Mouse (Mus musculus) thymus, adult 2 months (tissue): ENCODE measurements around the gene Ubr1. TPM values are rescaled to one million over a fixed set of nuclear protein-coding genes. Genes with fewer than 3 reads are reported as not detected.
"Not testable (repeated sequence)": the region's sequence is repeated elsewhere in the genome, so short reads cannot be mapped to it uniquely, and the experiment has no call there.

Experiments
- DNase-seq: peaks from one replicate; pipeline ENCODE4 v3.0.0; 2021
- H3K27ac ChIP-seq: fragments of 200-500 bp; 2 replicates; pipeline ENCODE4 v1.5.1; 2012; ENCODE audit warnings: low read length, control low read depth; ENCODE audit not compliant: control insufficient read depth, insufficient read depth
- H3K27me3 ChIP-seq: fragments of 200-500 bp; 2 replicates; pipeline ENCODE4 v1.6.1; 2012; ENCODE audit warnings: mild to moderate bottlenecking, low read length, moderate library complexity, mixed read lengths; ENCODE audit not compliant: control insufficient read depth, insufficient read depth
- H3K36me3 ChIP-seq: fragments of 200-500 bp; 2 replicates; pipeline ENCODE4 v1.6.1; 2012; ENCODE audit warnings: mild to moderate bottlenecking, low read length, moderate library complexity; ENCODE audit not compliant: control insufficient read depth, insufficient read depth
- H3K4me1 ChIP-seq: fragments of 200-500 bp; replicated peaks from 2 replicates; pipeline ENCODE4 v1.6.1; 2012; ENCODE audit warnings: low read length; ENCODE audit not compliant: control insufficient read depth, insufficient read depth
- H3K4me3 ChIP-seq: fragments of 200-500 bp; 2 replicates; pipeline ENCODE4 v1.5.1; 2012; ENCODE audit warnings: mild to moderate bottlenecking, low read length, control low read depth, moderate library complexity; ENCODE audit not compliant: control insufficient read depth, insufficient read depth
- CTCF ChIP-seq: fragments of 200-500 bp; IDR thresholded peaks from 2 replicates; pipeline ENCODE4 v1.5.1; 2012; ENCODE audit warnings: mild to moderate bottlenecking, control low read depth, low read length, moderate library complexity, borderline replicate concordance; ENCODE audit not compliant: control insufficient read depth, poor library complexity, insufficient read depth; ENCODE audit errors: extremely low read depth
- POLR2A ChIP-seq: fragments of 200-500 bp; IDR thresholded peaks from 2 replicates; pipeline ENCODE4 v1.6.1; 2012; ENCODE audit warnings: mild to moderate bottlenecking, low read length, control low read depth, moderate library complexity; ENCODE audit not compliant: control insufficient read depth, poor library complexity, insufficient read depth; ENCODE audit errors: extremely low read depth
- WGBS: fragments of 180-500 bp; shearing (Covaris S2); methylation state at CpG from one replicate; pipeline ENCODE4 v1.1.7; 2018; 5-methylcytosine and 5-hydroxymethylcytosine counted together
- polyA plus RNA-seq: library from polyadenylated mRNA; depleted of rRNA; stranded (reverse); fragments of >200 nt; gene quantifications from 2 replicates; pipeline ENCODE4 v1.2.3, GENCODE M21; 2012

Ubr1 gene
- polyA plus RNA-seq, 1 experiment = 60.3 TPM

GRCm38 (mm10) chr2:121008664-121009007 is 38.1 kb upstream of the Ubr1 start:
- no peak for DNase-seq
- Histone ChIP-seq H3K4me1 (peaks cover 2% of the 10 kb centered on the region; the same call in 1 of the 2 replicates), H3K27ac (peak overlapping the region; percentile 15; the same call in 1 of the 2 replicates), H3K4me3 (peak overlapping the region; percentile 76), H3K27me3 (no peaks in the 10 kb centered on the region), H3K36me3 (peaks cover 11% of the 10 kb centered on the region)
- under 1% methylated on average over 12 of the region's 12 CpGs for WGBS
- no peak for TF ChIP-seq POLR2A
- TF ChIP-seq CTCF = no peak

- peak within 1 kb of the TSS; percentile 15; the same call in 1 of the 2 replicates for H3K27ac ChIP-seq
- no peaks in the 10 kb centered on the region for H3K27me3 ChIP-seq
- peak within 1 kb of the TSS; percentile 76 for H3K4me3 ChIP-seq
- peaks cover 2% of the 10 kb centered on the region; the same call in 1 of the 2 replicates for H3K4me1 ChIP-seq
- TF ChIP-seq POLR2A (peak; percentile 54; the same call in 1 of the 2 replicates), CTCF (no peak)
- H3K36me3 ChIP-seq = peaks cover 7% of the 10 kb centered on the region
- DNase-seq = peak; percentile 88
- 4% methylated on average over 34 of the region's 34 CpGs for WGBS
Measured at GRCm38 (mm10) chr2:121007925-121008663, 37.6 kb upstream of the Ubr1 start, which contains the start of gene Ccndbp1. Ccndbp1 (plus strand) TSS chr2:121008403.

GRCm38 (mm10) chr2:121006986-121007385 is 36.5 kb upstream of the Ubr1 start:
- no peak for DNase-seq
- H3K4me3 ChIP-seq = no peak overlapping the region
- H3K27ac ChIP-seq = no peak overlapping the region
- H3K27me3 ChIP-seq = no peaks in the 10 kb centered on the region
- H3K4me1 ChIP-seq = peaks cover 2% of the 10 kb centered on the region; the same call in 1 of the 2 replicates
- WGBS = 91% methylated on average over 1 of the region's 1 CpGs
- TF ChIP-seq POLR2A = no peak
- TF ChIP-seq CTCF = no peak
- H3K36me3 ChIP-seq = no peaks in the 10 kb centered on the region; the same call in 1 of the 2 replicates

GRCm38 (mm10) chr2:121004018-121004811 is 33.7 kb upstream of the Ubr1 start:
- H3K36me3 ChIP-seq = no peaks in the 10 kb centered on the region
- no peak overlapping the region for H3K4me3 ChIP-seq
- H3K27ac ChIP-seq = no peak overlapping the region
- H3K4me1 ChIP-seq = no peaks in the 10 kb centered on the region
- no peak for DNase-seq
- no peaks in the 10 kb centered on the region for H3K27me3 ChIP-seq
- TF ChIP-seq CTCF (no peak), POLR2A (no peak)
- WGBS = 93% methylated on average over 7 of the region's 7 CpGs

GRCm38 (mm10) chr2:121003586-121003985 is 33.1 kb upstream of the Ubr1 start:
- Histone ChIP-seq H3K4me3 (no peak overlapping the region), H3K27ac (no peak overlapping the region), H3K36me3 (no peaks in the 10 kb centered on the region), H3K4me1 (no peaks in the 10 kb centered on the region), H3K27me3 (no peaks in the 10 kb centered on the region)
- 86% methylated on average over 2 of the region's 2 CpGs for WGBS
- DNase-seq = peak; percentile 4
- TF ChIP-seq CTCF = no peak
- TF ChIP-seq POLR2A = no peak

- Histone ChIP-seq H3K27me3 (no peaks in the 10 kb centered on the region), H3K4me3 (no peak overlapping the region), H3K36me3 (no peaks in the 10 kb centered on the region), H3K27ac (no peak overlapping the region), H3K4me1 (no peaks in the 10 kb centered on the region)
- TF ChIP-seq POLR2A = no peak
- no peak for TF ChIP-seq CTCF
- 92% methylated on average over 8 of the region's 8 CpGs for WGBS
- DNase-seq = no peak
Measured at GRCm38 (mm10) chr2:120998863-120999262, 28.3 kb upstream of the Ubr1 start.

GRCm38 (mm10) chr2:120996607-120997006 is 26.1 kb upstream of the Ubr1 start:
- H3K27me3 ChIP-seq, H3K36me3 ChIP-seq, H3K4me3 ChIP-seq, H3K4me1 ChIP-seq, H3K27ac ChIP-seq, DNase-seq: not testable (repeated sequence)
- WGBS = 63% methylated on average over 1 of the region's 1 CpGs
